Mouse (Mus musculus) limb, embryonic 14.5 days (tissue): Measurements from ENCODE around the gene 1700037C18Rik. TPM values are rescaled to one million over a fixed set of nuclear protein-coding genes. Genes with fewer than 3 reads are reported as not detected.

ENCODE experiments used
- ATAC-seq: fragments of 200-750 bp; cut with Nextera tagmentation; 2 replicates; pipeline ENCODE4 v1.8.0; 2017; ENCODE audit warnings: low read depth, moderate number of reproducible peaks, moderate TSS enrichment; ENCODE audit not compliant: low FRiP score
- DNase-seq: peaks from one replicate; pipeline ENCODE4 v3.0.0-alpha.2; 2015; ENCODE audit warnings: low spot score
- H3K27ac ChIP-seq: fragments of 300-500 bp; sonication (generic); replicated peaks from 2 replicates; pipeline ENCODE4 v1.5.1; 2014; ENCODE audit warnings: low read depth, mild to moderate bottlenecking, low read length, moderate library complexity, mixed read lengths
- H3K27me3 ChIP-seq: fragments of 300-500 bp; sonication (generic); 2 replicates; pipeline ENCODE4 v1.6.1; 2014; ENCODE audit warnings: low read length, mixed read lengths; ENCODE audit not compliant: control insufficient read depth, insufficient read depth
- H3K36me3 ChIP-seq: fragments of 300-500 bp; sonication (generic); 2 replicates; pipeline ENCODE4 v1.6.1; 2014; ENCODE audit warnings: mild to moderate bottlenecking, low read length, moderate library complexity, mixed read lengths; ENCODE audit not compliant: control insufficient read depth, insufficient read depth
- H3K4me1 ChIP-seq: fragments of 300-500 bp; sonication (generic); 2 replicates; pipeline ENCODE4 v1.6.1; 2014; ENCODE audit warnings: antibody characterized with exemption, low read length, mixed read lengths; ENCODE audit not compliant: control insufficient read depth, insufficient read depth
- H3K4me2 ChIP-seq: fragments of 300-500 bp; sonication (generic); replicated peaks from 2 replicates; pipeline ENCODE4 v1.6.1; 2014; ENCODE audit warnings: low read depth, mild to moderate bottlenecking, low read length, moderate library complexity; ENCODE audit not compliant: severe bottlenecking
- H3K4me3 ChIP-seq: fragments of 300-500 bp; sonication (generic); replicated peaks from 2 replicates; pipeline ENCODE4 v1.5.1; 2014; ENCODE audit warnings: low read length
- H3K9ac ChIP-seq: fragments of 300-500 bp; sonication (generic); 2 replicates; pipeline ENCODE4 v1.6.1; 2014; ENCODE audit warnings: mild to moderate bottlenecking, low read depth, low read length, moderate library complexity; ENCODE audit not compliant: severe bottlenecking
- H3K9me3 ChIP-seq: fragments of 300-500 bp; sonication (generic); 2 replicates; pipeline ENCODE4 v1.6.1; 2016; ENCODE audit warnings: low read length; ENCODE audit not compliant: control insufficient read depth
- POLR2A ChIP-seq: fragments of 200-500 bp; IDR thresholded peaks from 2 replicates; pipeline ENCODE4 v1.8.0; 2012; ENCODE audit warnings: inconsistent platforms, mild to moderate bottlenecking, moderate library complexity, borderline replicate concordance; ENCODE audit not compliant: insufficient read depth, insufficient read length; ENCODE audit errors: extremely low read depth
- WGBS: fragments of 180-500 bp; shearing (Covaris S2); extraction: QIAGEN DNeasy Blood & Tissue Kit; methylation state at CpG from one replicate; pipeline ENCODE4 v1.1.7; 2014; 5-methylcytosine and 5-hydroxymethylcytosine counted together
- polyA plus RNA-seq, 2 experiments: library from polyadenylated mRNA; depleted of rRNA in 1 of 2; stranded (reverse) in 1 of 2; unstranded in 1 of 2; fragments of >200 nt; fragmentation: Nextera tagmentation in 1 of 2; extraction: Ambion mirVana in 1 of 2; gene quantifications; 2 replicates each; pipeline versions ENCODE4 v1.2.1 to v1.2.3; 2012 to 2014

1700037C18Rik gene
- polyA plus RNA-seq, 2 experiments: 4.9 to 6.8 TPM

DNA sequence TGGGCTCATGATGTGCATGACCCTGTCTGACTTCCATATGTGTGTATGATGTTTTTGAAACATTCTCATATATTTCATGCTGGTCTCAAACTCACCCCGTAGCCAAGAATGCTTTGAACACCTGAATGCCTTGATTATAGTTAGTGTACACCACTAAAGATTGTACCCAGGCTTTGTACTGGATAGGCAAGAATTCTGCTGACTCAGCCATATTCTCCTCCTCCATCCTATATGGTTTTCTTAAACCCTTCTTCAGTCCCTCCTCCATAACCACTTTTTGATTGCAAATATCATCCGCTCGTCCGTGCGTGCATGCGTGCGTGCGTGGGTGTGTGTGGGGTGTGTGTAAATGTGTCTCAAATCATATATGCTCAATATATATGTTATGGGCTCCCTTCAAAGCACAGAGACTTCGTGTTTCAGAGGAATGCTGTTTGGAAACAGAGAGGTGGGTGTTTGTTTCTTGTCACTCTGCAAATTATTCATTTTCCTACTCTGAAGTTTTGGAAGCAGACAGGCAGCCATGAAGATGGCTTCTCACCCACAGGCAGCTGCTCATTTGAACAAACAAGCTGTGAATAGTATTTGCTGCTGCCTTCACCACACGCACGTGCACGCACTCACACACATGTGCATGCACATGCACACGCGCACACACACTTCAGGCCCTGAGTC lies 16.7 kb downstream of the 1700037C18Rik start:
- 0 out of 2 replicates have a peak, but pooled peaks cover 7% of the 10 kb centered on the region for H3K36me3 ChIP-seq
- no peak for DNase-seq
- no peak overlapping the region for H3K4me3 ChIP-seq
- TF ChIP-seq POLR2A: no peak
- no peak for ATAC-seq
- 94% methylated on average over 14 of the region's 14 CpGs for WGBS
- no peak overlapping the region for H3K27ac ChIP-seq
- H3K4me2 ChIP-seq: no peak overlapping the region
- H3K9ac ChIP-seq: no peak overlapping the region
- H3K27me3 ChIP-seq: no peaks in the 10 kb centered on the region
- no peaks in the 10 kb centered on the region for H3K4me1 ChIP-seq
- H3K9me3 ChIP-seq: no peaks in the 10 kb centered on the region

DNA sequence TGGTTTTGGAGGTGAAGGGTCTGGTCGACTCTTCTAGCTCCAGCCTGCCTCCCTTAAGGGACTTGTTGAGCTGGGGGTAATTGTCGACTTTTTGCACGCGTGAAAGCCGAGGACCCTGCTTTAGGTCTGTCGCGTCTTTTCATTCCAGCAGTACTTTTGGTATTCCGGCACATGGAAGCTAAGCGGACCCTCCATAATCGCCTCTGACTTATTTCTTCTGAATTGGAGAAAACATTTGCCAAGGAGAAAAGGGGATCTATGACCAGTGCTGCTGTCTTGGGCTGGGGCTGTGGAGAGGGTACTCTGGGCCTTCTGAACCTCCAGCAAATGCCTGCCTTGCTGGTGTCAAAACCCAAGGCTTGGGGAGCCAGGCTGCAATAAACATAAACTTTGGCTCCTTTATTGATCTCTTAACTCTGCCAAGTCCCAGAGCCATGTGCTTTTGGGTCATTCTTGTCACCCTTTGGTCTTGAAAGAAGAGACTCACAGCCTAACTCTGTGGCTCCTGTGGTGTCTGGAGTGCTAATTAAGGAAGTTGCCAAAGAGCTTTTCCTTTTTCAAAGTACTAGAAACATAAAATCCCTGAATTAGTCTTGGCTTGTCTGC lies 23.3 kb downstream of the 1700037C18Rik start:
- no peaks in the 10 kb centered on the region for H3K27me3 ChIP-seq
- TF ChIP-seq POLR2A: no peak
- no peaks in the 10 kb centered on the region for H3K9me3 ChIP-seq
- ATAC-seq (peak; percentile 1; the same call in 1 of the 2 replicates), DNase-seq (no peak)
- H3K4me1 ChIP-seq: peaks cover 4% of the 10 kb centered on the region; the same call in 1 of the 2 replicates
- peak overlapping the region; percentile 90 for H3K4me3 ChIP-seq
- H3K27ac ChIP-seq: peak overlapping the region; percentile 83
- 3% methylated on average over 10 of the region's 10 CpGs for WGBS
- H3K36me3 ChIP-seq: no peaks in the 10 kb centered on the region
- H3K9ac ChIP-seq: peak overlapping the region; percentile 84
- H3K4me2 ChIP-seq: peak overlapping the region; percentile 72

DNA sequence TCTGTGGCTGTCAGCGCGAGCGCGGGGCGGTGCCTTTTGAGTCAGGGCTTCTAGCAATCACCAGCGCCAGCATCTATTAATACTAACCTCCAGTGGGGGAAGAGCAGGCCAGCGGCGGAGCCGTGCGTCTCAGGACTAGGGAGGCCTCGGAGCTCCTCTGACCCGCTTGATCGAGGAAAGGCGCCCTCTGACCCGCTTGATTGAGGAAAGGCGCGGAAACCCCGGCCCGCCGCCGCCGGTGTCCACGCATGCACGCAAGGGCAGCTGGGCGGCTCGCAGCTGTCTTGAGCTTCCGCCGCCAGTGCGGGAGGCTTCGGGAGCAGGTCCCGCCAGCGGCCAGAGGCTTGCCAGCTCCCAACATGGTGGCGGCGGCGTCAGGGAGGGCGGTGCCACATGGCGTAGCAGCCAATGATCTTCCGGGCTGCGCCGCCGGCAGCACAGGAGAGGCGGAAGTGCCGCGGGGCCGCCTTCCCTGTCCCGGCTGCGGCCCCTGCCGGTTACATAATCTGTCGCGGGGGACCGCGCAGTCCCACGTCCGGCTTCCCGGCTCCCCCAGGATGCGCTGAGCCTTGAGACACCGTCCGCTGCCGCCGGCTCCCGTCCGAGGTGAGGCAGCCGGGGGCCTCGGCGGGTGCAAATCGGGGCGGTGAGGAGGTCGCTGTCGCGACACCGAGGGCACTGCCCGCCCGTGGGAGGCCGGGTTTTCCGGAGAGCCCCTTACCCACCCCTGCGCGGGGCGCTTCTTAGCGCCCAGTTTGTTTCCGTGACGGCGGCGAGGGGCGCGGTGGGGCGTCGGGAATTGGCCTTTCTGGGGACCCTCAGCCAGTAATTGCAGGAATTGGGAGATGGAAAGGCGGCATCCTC lies 24.1 kb downstream of the 1700037C18Rik start, which contains the start of the genes Zfp597 and Gm20695:
Gene Zfp597, minus strand, starts transcription at position 361 of the 864 bp plus-strand sequence.
Gene Gm20695, plus strand, starts transcription at position 448 of the 864 bp plus-strand sequence.
- no peak for TF ChIP-seq POLR2A

DNA sequence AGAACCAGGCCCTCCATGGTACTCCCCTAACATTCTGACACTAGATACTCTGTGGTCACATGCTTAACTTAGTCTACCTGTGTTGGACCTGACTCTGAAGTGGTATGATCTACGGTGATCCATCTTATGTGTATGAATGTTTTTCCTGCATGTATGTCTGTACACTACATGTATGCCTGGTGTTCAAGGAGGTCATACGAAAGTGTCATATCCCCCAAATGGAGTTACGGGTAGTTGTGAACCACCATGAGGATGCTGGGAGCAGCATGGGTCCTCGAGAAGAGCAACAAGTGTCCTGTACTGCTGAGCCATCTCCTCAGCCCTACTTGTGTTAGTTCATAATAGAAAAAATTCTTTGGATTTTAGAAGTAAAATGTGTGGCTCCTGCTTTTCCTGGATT lies 32.1 kb downstream of the 1700037C18Rik start:
- Histone ChIP-seq H3K9me3 (no peaks in the 10 kb centered on the region), H3K4me1 (peaks cover 11% of the 10 kb centered on the region), H3K27ac (no peak overlapping the region), H3K4me2 (no peak overlapping the region), H3K9ac (no peak overlapping the region), H3K27me3 (no peaks in the 10 kb centered on the region), H3K4me3 (no peak overlapping the region), H3K36me3 (peaks cover 4% of the 10 kb centered on the region; the same call in 1 of the 2 replicates)
- whole genome bisulfite sequencing: 92% methylated on average over 4 of the region's 4 CpGs
- ATAC-seq: no peak
- no peak for DNase-seq
- no peak for TF ChIP-seq POLR2A

More for the DNA sequence above, 24.1 kb downstream of the 1700037C18Rik start, which contains the start of the genes Zfp597 and Gm20695:
- Histone ChIP-seq H3K4me2 (peak within 1 kb of the TSS; percentile 72), H3K9ac (peak within 1 kb of the TSS; percentile 84), H3K4me1 (peaks cover 4% of the 10 kb centered on the region; the same call in 1 of the 2 replicates), H3K36me3 (no peaks in the 10 kb centered on the region), H3K4me3 (peak within 1 kb of the TSS; percentile 90), H3K9me3 (no peaks in the 10 kb centered on the region), H3K27ac (peak within 1 kb of the TSS; percentile 83), H3K27me3 (no peaks in the 10 kb centered on the region)
- WGBS: under 1% methylated on average over 56 of the region's 88 CpGs
- DNase-seq (peak; percentile 96), ATAC-seq (peak; percentile 97)
